Mouse (Mus musculus) forebrain, embryonic 11.5 days (tissue): ENCODE measurements around the gene Fstl4. TPM values are rescaled to one million over a fixed set of nuclear protein-coding genes. Genes with fewer than 3 reads are reported as not detected.

ENCODE experiments used
- ATAC-seq: fragments of 200-750 bp; cut with Nextera tagmentation; replicated peaks from 2 replicates; pipeline ENCODE4 v1.8.0; 2017; ENCODE audit warnings: moderate TSS enrichment; ENCODE audit not compliant: low FRiP score
- DNase-seq: peaks from one replicate; pipeline ENCODE4 v3.0.0-alpha.2; 2017; ENCODE audit warnings: low spot score
- H3K27ac ChIP-seq: fragments of 300-500 bp; sonication (generic); 2 replicates; pipeline ENCODE4 v1.5.1; 2014; ENCODE audit warnings: low read depth, low read length
- H3K27me3 ChIP-seq: fragments of 300-500 bp; sonication (generic); 2 replicates; pipeline ENCODE4 v1.6.1; 2014; ENCODE audit warnings: mild to moderate bottlenecking, low read length, mixed read lengths; ENCODE audit not compliant: control insufficient read depth, insufficient read depth
- H3K36me3 ChIP-seq: fragments of 300-500 bp; sonication (generic); 2 replicates; pipeline ENCODE4 v1.6.1; 2014; ENCODE audit warnings: mild to moderate bottlenecking, low read length, moderate library complexity, mixed read lengths; ENCODE audit not compliant: control insufficient read depth, insufficient read depth
- H3K4me1 ChIP-seq: fragments of 300-500 bp; sonication (generic); replicated peaks from 2 replicates; pipeline ENCODE4 v1.6.1; 2014; ENCODE audit warnings: low read length, mixed read lengths; ENCODE audit not compliant: control insufficient read depth, insufficient read depth
- H3K4me2 ChIP-seq: fragments of 300-500 bp; sonication (generic); 2 replicates; pipeline ENCODE4 v1.6.1; 2014; ENCODE audit warnings: low read depth, mild to moderate bottlenecking, low read length, moderate library complexity, mixed read lengths; ENCODE audit not compliant: severe bottlenecking
- H3K4me3 ChIP-seq: fragments of 300-500 bp; sonication (generic); 2 replicates; pipeline ENCODE4 v1.5.1; 2014; ENCODE audit warnings: low read depth, low read length
- H3K9ac ChIP-seq: fragments of 300-500 bp; sonication (generic); 2 replicates; pipeline ENCODE4 v1.6.1; 2014; ENCODE audit warnings: low read length
- H3K9me3 ChIP-seq: fragments of 300-500 bp; sonication (generic); 2 replicates; pipeline ENCODE4 v1.6.1; 2016; ENCODE audit warnings: low read length, mixed read lengths; ENCODE audit not compliant: control insufficient read depth
- WGBS: fragments of 180-500 bp; shearing (Covaris S2); extraction: QIAGEN DNeasy Blood & Tissue Kit; methylation state at CpG from one replicate; pipeline ENCODE4 v1.1.7; 2014; 5-methylcytosine and 5-hydroxymethylcytosine counted together
- polyA plus RNA-seq: library from polyadenylated mRNA; unstranded; fragments of >200 nt; fragmentation: Nextera tagmentation; extraction: Ambion mirVana; gene quantifications from 2 replicates; pipeline ENCODE4 v1.2.1, GENCODE M21; 2014

Gene Fstl4
- polyA plus RNA-seq, 1 experiment from 2014 or later, result 0.73 TPM

DNA sequence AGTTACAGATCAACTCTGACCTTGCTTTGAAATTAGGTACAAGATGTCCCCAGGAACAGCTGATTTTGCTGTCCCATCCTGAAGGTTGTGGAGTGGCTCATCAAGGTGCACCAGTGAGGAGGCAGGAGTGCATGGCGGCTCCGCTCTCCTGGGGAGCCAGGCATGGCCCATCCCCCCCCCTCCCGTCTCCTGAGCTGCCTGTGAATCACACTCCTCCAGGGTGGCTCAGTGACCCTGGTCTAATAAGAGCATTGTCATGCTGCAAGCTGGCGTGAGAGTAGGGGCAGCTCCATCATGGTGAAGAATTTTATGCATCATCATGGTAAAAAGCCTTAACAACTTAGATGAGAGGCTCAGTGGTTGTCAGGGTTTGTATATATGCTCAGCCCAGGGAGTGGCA lies 11.2 kb upstream of the Fstl4 start:
- no peak overlapping the region for H3K4me2 ChIP-seq
- 27% methylated on average over 4 of the region's 4 CpGs for WGBS
- DNase-seq (no peak), ATAC-seq (no peak)
- no peaks in the 10 kb centered on the region for H3K4me1 ChIP-seq
- no peak overlapping the region for H3K4me3 ChIP-seq
- H3K9ac ChIP-seq, result no peak overlapping the region
- no peaks in the 10 kb centered on the region for H3K9me3 ChIP-seq
- no peaks in the 10 kb centered on the region for H3K27me3 ChIP-seq
- no peaks in the 10 kb centered on the region for H3K36me3 ChIP-seq
- no peak overlapping the region for H3K27ac ChIP-seq

DNA sequence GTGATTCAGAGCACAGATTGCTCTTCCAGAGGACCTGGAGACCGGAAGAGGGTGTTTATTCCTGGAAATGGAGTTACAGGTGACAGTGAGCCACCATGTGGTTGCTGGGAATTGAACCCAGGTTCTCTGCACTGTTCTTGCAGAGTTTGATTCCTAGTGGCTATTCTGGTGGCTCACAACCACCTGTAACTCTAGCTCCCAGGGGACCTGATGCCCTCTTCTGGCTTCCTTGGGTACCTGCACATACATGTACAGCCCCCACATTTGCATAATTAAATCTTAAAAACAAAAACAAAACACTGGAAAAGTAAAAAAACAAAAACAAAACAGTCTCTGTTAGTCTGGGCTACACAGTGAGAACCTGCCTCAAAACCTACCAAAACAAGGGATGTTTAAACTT lies 2.6 kb upstream of the Fstl4 start:
- no peaks in the 10 kb centered on the region for H3K9me3 ChIP-seq
- peaks cover 11% of the 10 kb centered on the region; the same call in 1 of the 2 replicates for H3K4me1 ChIP-seq
- no peaks in the 10 kb centered on the region for H3K36me3 ChIP-seq
- no peak overlapping the region for H3K4me2 ChIP-seq
- no peak for DNase-seq
- no peak overlapping the region for H3K4me3 ChIP-seq
- no peak overlapping the region for H3K27ac ChIP-seq
- ATAC-seq, result no peak
- H3K9ac ChIP-seq, result no peak overlapping the region
- 64% methylated on average over 1 of the region's 1 CpGs for WGBS
- peaks cover 35% of the 10 kb centered on the region for H3K27me3 ChIP-seq

DNA sequence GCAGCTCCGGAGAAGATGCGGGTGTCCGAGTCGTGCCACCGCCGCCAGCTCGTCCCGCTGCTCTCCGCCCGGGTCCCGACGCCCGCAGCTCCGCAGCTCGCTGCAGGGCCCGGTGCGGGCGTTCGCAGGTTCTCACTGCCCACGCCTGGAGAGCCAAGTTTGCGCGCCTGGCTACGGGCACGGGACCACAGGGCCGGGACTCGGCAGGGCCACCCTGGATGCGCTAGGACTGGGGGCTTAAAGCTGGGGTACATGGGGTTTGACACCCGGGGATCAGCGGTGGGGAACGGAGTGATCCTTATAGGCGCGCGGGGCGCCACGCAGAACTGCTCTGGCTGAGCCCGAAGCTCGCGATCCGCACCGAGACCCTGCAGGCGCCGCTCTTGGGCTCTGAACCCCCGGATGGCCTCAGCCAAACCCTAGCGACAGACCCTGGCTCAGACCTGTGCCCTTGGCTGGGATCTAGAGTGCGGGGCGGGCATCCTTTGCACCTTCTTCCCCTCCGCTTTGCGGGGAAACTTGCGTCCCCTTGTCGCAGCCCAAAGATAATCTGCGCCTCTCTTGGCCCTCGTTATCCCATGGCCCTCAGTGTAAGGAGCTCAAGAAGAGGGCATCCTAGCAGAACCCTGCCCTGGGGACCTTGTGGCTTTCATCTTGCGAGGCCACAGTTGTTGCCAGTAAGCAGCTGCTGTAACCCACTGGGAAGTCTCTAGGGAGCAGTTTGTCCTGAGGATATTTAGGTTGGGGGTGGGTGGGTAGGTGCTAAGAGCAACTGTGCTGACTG lies 652 bp downstream of the Fstl4 start:
- Histone ChIP-seq H3K27me3 (peaks cover 35% of the 10 kb centered on the region), H3K36me3 (no peaks in the 10 kb centered on the region), H3K9ac (peak overlapping the region; percentile 50), H3K4me1 (peaks cover 11% of the 10 kb centered on the region; the same call in 1 of the 2 replicates), H3K4me2 (peak overlapping the region; percentile 99), H3K4me3 (peak overlapping the region; percentile 60), H3K27ac (no peak overlapping the region), H3K9me3 (no peaks in the 10 kb centered on the region)
- DNase-seq, result peak; percentile 66
- WGBS, result under 1% methylated on average over 53 of the region's 53 CpGs
- ATAC-seq, result no peak

DNA sequence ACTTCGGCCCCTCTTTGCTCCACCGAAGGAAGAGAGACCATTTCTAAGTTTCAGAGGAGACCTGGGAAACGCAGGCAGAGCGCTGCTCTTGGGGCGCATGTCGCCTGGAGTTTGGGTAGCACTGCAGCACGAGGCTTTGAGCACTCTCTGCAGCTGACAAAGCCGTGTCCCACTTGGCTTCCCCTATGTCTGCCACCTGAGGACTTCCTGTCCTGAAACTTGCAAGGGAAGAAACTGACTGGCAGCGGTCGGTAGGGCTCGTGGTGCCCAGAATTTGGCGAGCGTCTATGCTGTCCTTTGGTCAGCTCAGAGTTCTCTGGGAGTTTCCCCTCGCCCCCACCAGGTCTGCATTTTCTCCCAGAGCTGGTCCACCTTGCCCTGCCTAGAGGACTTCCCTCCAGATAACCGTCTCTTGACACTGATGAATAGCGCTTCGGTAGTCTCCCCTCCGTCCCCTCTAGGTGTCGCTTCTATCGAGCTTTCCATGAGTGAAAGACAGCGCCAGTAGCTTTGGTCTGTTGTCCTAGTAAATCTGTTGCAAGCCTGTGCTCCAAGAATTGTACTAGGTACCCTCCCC lies 1.3 kb downstream of the Fstl4 start:
- peak overlapping the region; percentile 99 for H3K4me2 ChIP-seq
- H3K4me3 ChIP-seq, result peak overlapping the region; percentile 60
- no peaks in the 10 kb centered on the region for H3K9me3 ChIP-seq
- H3K27me3 ChIP-seq, result peaks cover 35% of the 10 kb centered on the region
- 4% methylated on average over 21 of the region's 21 CpGs for WGBS
- ATAC-seq, result no peak
- no peaks in the 10 kb centered on the region for H3K36me3 ChIP-seq
- no peak overlapping the region for H3K27ac ChIP-seq
- no peak overlapping the region for H3K9ac ChIP-seq
- DNase-seq, result peak; percentile 73
- H3K4me1 ChIP-seq, result peaks cover 11% of the 10 kb centered on the region; the same call in 1 of the 2 replicates

DNA sequence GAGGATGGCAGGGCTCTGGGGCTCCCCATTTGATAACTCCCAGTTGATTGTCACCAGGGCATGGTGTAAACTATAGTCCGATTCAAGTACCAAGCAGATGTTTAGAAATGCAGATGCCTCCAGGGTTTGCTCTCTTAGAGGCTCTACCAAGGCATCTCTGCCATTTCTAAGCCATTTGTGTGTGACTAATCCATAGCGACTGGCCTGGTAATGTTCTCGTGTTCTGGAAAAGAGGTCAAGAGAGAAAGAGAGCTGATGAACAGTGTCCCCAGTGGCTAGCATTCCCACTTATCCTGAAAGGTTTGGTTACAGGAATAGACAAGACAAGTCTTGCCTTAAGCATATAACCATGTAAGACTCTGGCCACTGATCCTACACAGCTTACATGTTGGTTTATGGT lies 3.5 kb downstream of the Fstl4 start:
- no peak overlapping the region for H3K9ac ChIP-seq
- peaks cover 11% of the 10 kb centered on the region; the same call in 1 of the 2 replicates for H3K4me1 ChIP-seq
- 74% methylated on average over 3 of the region's 3 CpGs for WGBS
- DNase-seq, result no peak
- no peak overlapping the region for H3K27ac ChIP-seq
- ATAC-seq, result no peak
- H3K27me3 ChIP-seq, result peaks cover 32% of the 10 kb centered on the region
- H3K4me3 ChIP-seq, result no peak overlapping the region
- H3K4me2 ChIP-seq, result no peak overlapping the region
- no peaks in the 10 kb centered on the region for H3K9me3 ChIP-seq
- no peaks in the 10 kb centered on the region for H3K36me3 ChIP-seq

DNA sequence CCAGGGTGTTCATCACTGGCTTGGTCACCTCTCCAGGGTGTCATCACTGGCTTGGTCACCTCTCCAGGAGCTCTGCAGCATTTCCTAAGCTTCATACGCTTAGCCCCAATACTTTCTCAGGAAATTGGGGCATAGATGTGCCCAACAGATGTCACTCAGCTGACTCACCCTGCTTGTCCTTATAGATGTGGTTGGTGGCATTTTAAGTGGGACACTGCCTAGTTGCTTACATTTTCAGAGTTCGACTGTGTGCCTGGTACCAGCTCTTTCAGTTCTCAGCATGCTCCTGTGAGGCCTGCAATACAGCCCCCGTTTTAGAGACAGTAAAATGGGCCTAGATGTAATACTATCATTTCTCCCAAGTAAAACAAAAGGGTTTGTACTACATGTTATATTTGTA lies 8.6 kb downstream of the Fstl4 start:
- H3K4me2 ChIP-seq, result no peak overlapping the region
- H3K4me1 ChIP-seq, result peaks cover 10% of the 10 kb centered on the region; the same call in 1 of the 2 replicates
- H3K27me3 ChIP-seq, result no peaks in the 10 kb centered on the region
- no peak overlapping the region for H3K4me3 ChIP-seq
- DNase-seq (no peak), ATAC-seq (no peak)
- no peak overlapping the region for H3K9ac ChIP-seq
- WGBS, result 90% methylated on average over 3 of the region's 3 CpGs
- no peak overlapping the region for H3K27ac ChIP-seq
- no peaks in the 10 kb centered on the region for H3K36me3 ChIP-seq
- H3K9me3 ChIP-seq, result no peaks in the 10 kb centered on the region

DNA sequence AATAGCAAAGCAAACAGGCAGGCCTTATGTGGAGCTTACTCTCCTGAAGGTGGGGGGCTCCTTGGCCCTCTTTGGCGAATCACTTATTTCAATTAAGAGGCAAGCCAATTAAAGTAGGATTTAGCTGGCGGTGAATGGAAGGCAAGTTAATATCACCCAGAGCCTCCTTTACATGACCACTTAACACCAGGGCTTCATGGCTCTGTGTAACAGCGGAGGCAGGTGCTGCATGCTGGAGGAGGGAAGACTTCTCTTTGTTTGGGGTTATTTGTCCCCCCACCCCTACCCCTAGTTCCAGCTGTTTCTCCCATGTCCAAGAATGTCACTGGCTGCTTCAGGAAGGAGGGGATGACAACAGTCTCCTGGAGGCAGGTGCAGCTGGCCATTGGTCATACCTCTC lies 10.9 kb downstream of the Fstl4 start:
- WGBS, result 17% methylated on average over 3 of the region's 3 CpGs
- Histone ChIP-seq H3K4me1 (peaks cover 10% of the 10 kb centered on the region; the same call in 1 of the 2 replicates), H3K27ac (no peak overlapping the region), H3K36me3 (no peaks in the 10 kb centered on the region), H3K27me3 (no peaks in the 10 kb centered on the region), H3K9ac (no peak overlapping the region), H3K4me2 (no peak overlapping the region; the same call in 1 of the 2 replicates), H3K4me3 (no peak overlapping the region), H3K9me3 (no peaks in the 10 kb centered on the region)
- peak; percentile 70; the same call in 1 of the 2 replicates for ATAC-seq
- no peak for DNase-seq

DNA sequence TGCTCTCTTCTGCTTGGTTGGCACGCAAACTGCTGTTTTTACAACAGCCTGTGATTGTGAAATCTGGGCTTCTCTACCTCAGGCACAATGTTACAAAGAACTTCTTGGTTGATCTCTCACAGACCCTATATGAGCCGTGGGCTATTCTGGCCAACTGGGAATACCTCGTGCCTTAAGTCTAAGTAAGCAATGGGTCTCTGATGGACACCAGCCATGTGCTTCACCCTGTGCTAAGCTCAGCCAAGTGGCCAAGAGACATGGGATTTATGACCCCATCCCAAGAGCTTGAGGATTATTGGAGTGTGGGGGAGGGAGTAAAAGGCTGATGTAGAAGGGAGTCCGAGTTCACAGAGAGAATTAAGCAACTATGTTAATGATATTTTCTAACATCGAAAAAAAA lies 18.0 kb downstream of the Fstl4 start:
- Histone ChIP-seq H3K27ac (no peak overlapping the region), H3K4me2 (no peak overlapping the region), H3K4me3 (no peak overlapping the region), H3K9ac (no peak overlapping the region), H3K27me3 (no peaks in the 10 kb centered on the region), H3K36me3 (no peaks in the 10 kb centered on the region), H3K4me1 (peaks cover 2% of the 10 kb centered on the region; the same call in 1 of the 2 replicates), H3K9me3 (no peaks in the 10 kb centered on the region)
- ATAC-seq (no peak), DNase-seq (no peak)
- 94% methylated on average over 5 of the region's 5 CpGs for WGBS
